Mouse (Mus musculus): ENCODE results near the gene 2010111I01Rik. TPM values are rescaled to one million over a fixed set of nuclear protein-coding genes. Genes with fewer than 3 reads are reported as not detected.
A peak's percentile ranks its signal among the peaks of the same experiment; 100 is the strongest.

The 2010111I01Rik gene
- polyA plus RNA-seq, 1 experiment from 2014 or later = 17.2 TPM

- Histone ChIP-seq H3K9ac (no peak overlapping the region), H3K4me3 (no peak overlapping the region), H3K27ac (no peak overlapping the region), H3K9me3 (replicated peaks) (no peaks in the 10 kb centered on the region), H3K4me2 (no peak overlapping the region), H3K36me3 (peaks cover 4% of the 10 kb centered on the region), H3K27me3 (replicated peaks) (no peaks in the 10 kb centered on the region), H3K4me1 (peaks cover 55% of the 10 kb centered on the region)
- ATAC-seq = peak; percentile 50
- 70% methylated on average over 7 of the region's 7 CpGs for WGBS (ENCODE audit: insufficient replicate concordance)
These were observed 292.1 kb downstream of the 2010111I01Rik start for GRCm38 (mm10) chr13:63256807-63257206.

- Histone ChIP-seq H3K27me3 (replicated peaks) (no peaks in the 10 kb centered on the region), H3K4me3 (no peak overlapping the region), H3K4me1 (peaks cover 44% of the 10 kb centered on the region), H3K9ac (no peak overlapping the region), H3K9me3 (replicated peaks) (no peaks in the 10 kb centered on the region), H3K36me3 (peaks cover 8% of the 10 kb centered on the region), H3K27ac (no peak overlapping the region), H3K4me2 (no peak overlapping the region)
- no peak for ATAC-seq
- WGBS (ENCODE audit: insufficient replicate concordance) = 70% methylated on average over 6 of the region's 6 CpGs
These were observed 293.5 kb downstream of the 2010111I01Rik start for GRCm38 (mm10) chr13:63258167-63258582.

GRCm38 (mm10) chr13:63258671-63259070 is 294.0 kb downstream of the 2010111I01Rik start:
- Histone ChIP-seq H3K9ac (no peak overlapping the region), H3K36me3 (peaks cover 8% of the 10 kb centered on the region), H3K9me3 (replicated peaks) (no peaks in the 10 kb centered on the region), H3K4me1 (peaks cover 39% of the 10 kb centered on the region), H3K4me3 (no peak overlapping the region), H3K27ac (no peak overlapping the region), H3K27me3 (replicated peaks) (no peaks in the 10 kb centered on the region), H3K4me2 (no peak overlapping the region)
- no peak for ATAC-seq
- 85% methylated on average over 4 of the region's 4 CpGs for WGBS (ENCODE audit: insufficient replicate concordance)

- Histone ChIP-seq H3K4me3 (no peak overlapping the region), H3K36me3 (peaks cover 8% of the 10 kb centered on the region), H3K27me3 (replicated peaks) (no peaks in the 10 kb centered on the region), H3K4me1 (peaks cover 27% of the 10 kb centered on the region), H3K9ac (no peak overlapping the region), H3K27ac (no peak overlapping the region), H3K4me2 (no peak overlapping the region), H3K9me3 (replicated peaks) (no peaks in the 10 kb centered on the region)
- ATAC-seq = no peak
- 67% methylated on average over 4 of the region's 4 CpGs for WGBS (ENCODE audit: insufficient replicate concordance)
These were observed 295.4 kb downstream of the 2010111I01Rik start for GRCm38 (mm10) chr13:63260133-63260532.

- H3K27me3 ChIP-seq (replicated peaks) = no peaks in the 10 kb centered on the region
- H3K9me3 ChIP-seq (replicated peaks) = no peaks in the 10 kb centered on the region
- peaks cover 8% of the 10 kb centered on the region for H3K36me3 ChIP-seq
- H3K4me1 ChIP-seq = peaks cover 18% of the 10 kb centered on the region
- no peak overlapping the region for H3K4me3 ChIP-seq
- H3K27ac ChIP-seq = no peak overlapping the region
- WGBS (ENCODE audit: insufficient replicate concordance) = 55% methylated on average over 18 of the region's 18 CpGs
- ATAC-seq = no peak
- H3K9ac ChIP-seq = no peak overlapping the region
- no peak overlapping the region for H3K4me2 ChIP-seq
These were observed 296.3 kb downstream of the 2010111I01Rik start for GRCm38 (mm10) chr13:63260753-63261631.

GRCm38 (mm10) chr13:63261676-63262075 is 297.0 kb downstream of the 2010111I01Rik start:
- peaks cover 15% of the 10 kb centered on the region for H3K4me1 ChIP-seq
- H3K27ac ChIP-seq = no peak overlapping the region
- H3K9ac ChIP-seq = no peak overlapping the region
- no peak for ATAC-seq
- no peaks in the 10 kb centered on the region for H3K27me3 ChIP-seq (replicated peaks)
- 77% methylated on average over 3 of the region's 3 CpGs for WGBS (ENCODE audit: insufficient replicate concordance)
- H3K9me3 ChIP-seq (replicated peaks) = no peaks in the 10 kb centered on the region
- H3K4me2 ChIP-seq = no peak overlapping the region
- H3K4me3 ChIP-seq = no peak overlapping the region
- H3K36me3 ChIP-seq = peaks cover 8% of the 10 kb centered on the region

- Histone ChIP-seq H3K4me1 (peaks cover 15% of the 10 kb centered on the region), H3K9me3 (replicated peaks) (no peaks in the 10 kb centered on the region), H3K4me3 (no peak overlapping the region), H3K27me3 (replicated peaks) (no peaks in the 10 kb centered on the region), H3K9ac (no peak overlapping the region), H3K36me3 (peaks cover 8% of the 10 kb centered on the region), H3K4me2 (no peak overlapping the region), H3K27ac (no peak overlapping the region)
- WGBS (ENCODE audit: insufficient replicate concordance) = 69% methylated on average over 1 of the region's 1 CpGs
- no peak for ATAC-seq
These were observed 297.7 kb downstream of the 2010111I01Rik start for GRCm38 (mm10) chr13:63262168-63262957.

GRCm38 (mm10) chr13:63268371-63268770 is 303.7 kb downstream of the 2010111I01Rik start:
- H3K27me3 ChIP-seq (replicated peaks) = peaks cover 14% of the 10 kb centered on the region; the same call in 1 of the 2 replicates
- H3K4me1 ChIP-seq = peaks cover 26% of the 10 kb centered on the region
- no peak overlapping the region for H3K9ac ChIP-seq
- no peak overlapping the region for H3K4me3 ChIP-seq
- ATAC-seq = no peak
- H3K36me3 ChIP-seq = no peaks in the 10 kb centered on the region
- H3K27ac ChIP-seq = no peak overlapping the region
- no peak overlapping the region for H3K4me2 ChIP-seq
- WGBS (ENCODE audit: insufficient replicate concordance) = 59% methylated on average over 4 of the region's 4 CpGs
- no peaks in the 10 kb centered on the region for H3K9me3 ChIP-seq (replicated peaks)

- Histone ChIP-seq H3K4me3 (no peak overlapping the region), H3K27ac (no peak overlapping the region), H3K27me3 (replicated peaks) (peaks cover 14% of the 10 kb centered on the region; the same call in 1 of the 2 replicates), H3K36me3 (no peaks in the 10 kb centered on the region), H3K4me2 (no peak overlapping the region), H3K4me1 (peaks cover 26% of the 10 kb centered on the region), H3K9ac (no peak overlapping the region), H3K9me3 (replicated peaks) (no peaks in the 10 kb centered on the region)
- 78% methylated on average over 1 of the region's 1 CpGs for WGBS (ENCODE audit: insufficient replicate concordance)
- ATAC-seq = no peak
These were observed 304.1 kb downstream of the 2010111I01Rik start for GRCm38 (mm10) chr13:63268776-63269175.

GRCm38 (mm10) chr13:63270191-63270590 is 305.5 kb downstream of the 2010111I01Rik start:
- Histone ChIP-seq H3K27ac (no peak overlapping the region), H3K9ac (no peak overlapping the region), H3K4me1 (peaks cover 26% of the 10 kb centered on the region), H3K36me3 (no peaks in the 10 kb centered on the region), H3K4me3 (no peak overlapping the region), H3K9me3 (replicated peaks) (no peaks in the 10 kb centered on the region), H3K27me3 (replicated peaks) (peaks cover 14% of the 10 kb centered on the region; the same call in 1 of the 2 replicates), H3K4me2 (no peak overlapping the region)
- WGBS (ENCODE audit: insufficient replicate concordance) = 60% methylated on average over 5 of the region's 5 CpGs
- no peak for ATAC-seq

- no peak overlapping the region for H3K9ac ChIP-seq
- peak overlapping the region; percentile 41 for H3K4me3 ChIP-seq
- H3K27me3 ChIP-seq (replicated peaks) = peaks cover 14% of the 10 kb centered on the region; the same call in 1 of the 2 replicates
- H3K4me2 ChIP-seq = peak overlapping the region; percentile 63
- WGBS (ENCODE audit: insufficient replicate concordance) = 10% methylated on average over 16 of the region's 16 CpGs
- no peak overlapping the region for H3K27ac ChIP-seq
- no peak; the same call in 1 of the 2 replicates for ATAC-seq
- no peaks in the 10 kb centered on the region for H3K36me3 ChIP-seq
- no peaks in the 10 kb centered on the region for H3K9me3 ChIP-seq (replicated peaks)
- peaks cover 32% of the 10 kb centered on the region for H3K4me1 ChIP-seq
These were observed 307.4 kb downstream of the 2010111I01Rik start for GRCm38 (mm10) chr13:63272017-63272601.
